Mouse (Mus musculus) c-Kit-negative CD71-positive TER-119-positive erythroid progenitor cells, embryonic 14.5 days (primary cell): ENCODE data around the gene Syne1.
A peak's percentile ranks its signal among the peaks of the same experiment; 100 is the strongest.

Source experiments
- DNase-seq: peaks from one replicate; pipeline ENCODE4 v3.0.0-alpha.2; 2013; ENCODE audit warnings: low read depth, low spot score

Gene Syne1

GRCm38 (mm10) chr10:5203837-5204236, 347.4 kb downstream of the Syne1 start:
- no peak for DNase-seq

GRCm38 (mm10) chr10:5197356-5197755, 353.9 kb downstream of the Syne1 start:
- no peak for DNase-seq

- DNase-seq: no peak
These were observed 355.0 kb downstream of the Syne1 start for GRCm38 (mm10) chr10:5196267-5196666.

- no peak for DNase-seq
These were observed 356.0 kb downstream of the Syne1 start for GRCm38 (mm10) chr10:5195288-5195687.

- no peak for DNase-seq
These were observed 356.5 kb downstream of the Syne1 start for GRCm38 (mm10) chr10:5194671-5195234.

GRCm38 (mm10) chr10:5194081-5194670, 357.1 kb downstream of the Syne1 start:
- no peak for DNase-seq

- DNase-seq: no peak
These were observed 358.3 kb downstream of the Syne1 start for GRCm38 (mm10) chr10:5192861-5193490.

GRCm38 (mm10) chr10:5190756-5191155, 360.5 kb downstream of the Syne1 start:
- DNase-seq: no peak

GRCm38 (mm10) chr10:5188890-5189289, 362.4 kb downstream of the Syne1 start:
- DNase-seq: no peak

GRCm38 (mm10) chr10:5185156-5186083, 365.9 kb downstream of the Syne1 start:
- no peak for DNase-seq

GRCm38 (mm10) chr10:5181771-5182176, 369.5 kb downstream of the Syne1 start:
- no peak for DNase-seq

GRCm38 (mm10) chr10:5179891-5180290, 371.4 kb downstream of the Syne1 start:
- DNase-seq: no peak

- DNase-seq: no peak
These were observed 373.8 kb downstream of the Syne1 start for GRCm38 (mm10) chr10:5177446-5178015.

GRCm38 (mm10) chr10:5176371-5176770, 374.9 kb downstream of the Syne1 start:
- no peak for DNase-seq

- DNase-seq: no peak
These were observed 380.9 kb downstream of the Syne1 start for GRCm38 (mm10) chr10:5170425-5170824.

- DNase-seq: no peak
These were observed 383.8 kb downstream of the Syne1 start for GRCm38 (mm10) chr10:5167481-5167880.

- DNase-seq: no peak
These were observed 385.8 kb downstream of the Syne1 start for GRCm38 (mm10) chr10:5165439-5165838.

- no peak for DNase-seq
These were observed 387.5 kb downstream of the Syne1 start for GRCm38 (mm10) chr10:5163770-5164169.

GRCm38 (mm10) chr10:5163286-5163685, 388.0 kb downstream of the Syne1 start:
- DNase-seq: no peak

- DNase-seq: peak; percentile 6
These were observed 389.8 kb downstream of the Syne1 start for GRCm38 (mm10) chr10:5161394-5161872.

GRCm38 (mm10) chr10:5159679-5160078, 391.6 kb downstream of the Syne1 start:
- no peak for DNase-seq

GRCm38 (mm10) chr10:5153047-5153446, 398.2 kb downstream of the Syne1 start:
- DNase-seq: no peak
